Mouse (Mus musculus) ovary, postnatal 36 days (tissue): Measurements from ENCODE around the gene C5ar1.

Experiments
- DNase-seq: peaks from one replicate; pipeline ENCODE4 v3.0.0; 2022; ENCODE audit warnings: low spot score, mixed read lengths

C5ar1 gene

DNA sequence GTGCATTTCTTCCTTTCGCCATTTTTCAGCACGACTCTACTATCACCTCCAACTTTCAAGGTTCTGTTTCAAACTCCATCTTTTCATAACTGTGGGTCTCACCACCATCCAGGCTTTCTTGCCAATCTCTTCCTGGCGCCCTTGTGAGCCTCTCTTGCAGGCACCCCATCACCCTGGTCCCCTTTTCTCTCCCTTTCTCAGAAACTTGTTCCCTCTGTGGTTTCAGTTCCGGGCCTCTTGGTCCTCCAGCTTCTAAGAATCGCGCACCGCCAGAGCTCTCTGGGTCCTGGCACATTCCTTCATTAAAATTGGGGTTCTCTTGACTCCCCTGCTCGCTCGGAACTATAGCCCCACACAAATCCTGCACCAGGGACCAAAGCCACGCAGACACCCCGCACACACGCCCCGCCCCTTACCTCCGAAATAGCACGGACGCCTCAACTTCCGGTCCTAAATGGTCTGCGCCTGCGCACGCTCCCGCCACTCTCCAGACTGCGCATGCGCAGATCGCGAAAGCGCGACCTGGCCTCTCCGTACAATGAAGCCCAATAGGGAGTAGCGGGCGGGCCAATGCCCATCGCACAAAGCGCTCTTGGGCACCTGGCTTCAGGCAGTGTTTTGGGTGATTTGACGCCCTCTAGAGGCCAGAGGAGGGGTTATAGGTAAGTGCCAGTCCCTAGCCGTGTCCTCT, 37.6 kb downstream of the C5ar1 start, which contains the start of gene Dhx34:
Gene Dhx34 (minus strand): TSS at position 456 of the 691 bp plus-strand sequence.
- peak; percentile 96 for DNase-seq

DNA sequence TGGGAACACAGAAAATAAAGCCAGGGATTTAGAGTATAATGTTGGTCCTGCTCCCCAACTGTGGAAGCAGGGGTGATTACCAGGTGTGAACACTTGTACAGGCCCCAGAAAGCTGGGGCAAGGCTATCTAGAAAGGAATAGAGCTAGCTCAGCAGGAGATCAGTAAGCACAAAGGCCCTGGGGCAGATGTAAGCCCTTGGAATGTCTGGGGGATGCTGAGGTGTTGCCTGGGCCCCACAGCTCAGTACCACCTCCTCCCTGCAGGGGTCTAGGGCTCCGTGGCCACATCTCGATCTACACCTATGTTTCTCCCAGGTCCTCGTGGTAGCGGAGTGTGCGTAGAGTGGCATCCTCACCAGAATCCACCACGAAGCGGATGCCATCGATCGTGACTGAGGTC, 45.4 kb downstream of the C5ar1 start:
- no peak for DNase-seq

DNA sequence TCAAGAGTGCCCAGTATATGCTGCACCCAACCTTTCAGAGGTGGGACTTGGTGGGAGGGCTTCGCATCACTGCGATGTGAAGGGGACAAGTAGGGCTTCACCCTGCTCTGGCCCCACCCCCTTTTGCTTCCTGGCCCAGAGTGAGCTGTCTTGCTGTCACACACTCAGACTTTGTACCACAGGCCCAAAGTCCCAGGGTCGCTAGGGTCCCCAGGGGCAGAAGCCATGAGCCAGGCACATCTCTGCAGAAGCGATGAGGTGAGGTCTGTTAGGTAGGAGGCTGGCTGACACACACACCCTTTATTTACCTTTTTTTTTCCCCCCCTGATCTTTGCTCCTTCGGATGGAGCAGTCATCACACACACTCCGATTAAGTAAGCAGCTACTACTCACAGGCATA, 46.1 kb downstream of the C5ar1 start:
- DNase-seq = no peak

DNA sequence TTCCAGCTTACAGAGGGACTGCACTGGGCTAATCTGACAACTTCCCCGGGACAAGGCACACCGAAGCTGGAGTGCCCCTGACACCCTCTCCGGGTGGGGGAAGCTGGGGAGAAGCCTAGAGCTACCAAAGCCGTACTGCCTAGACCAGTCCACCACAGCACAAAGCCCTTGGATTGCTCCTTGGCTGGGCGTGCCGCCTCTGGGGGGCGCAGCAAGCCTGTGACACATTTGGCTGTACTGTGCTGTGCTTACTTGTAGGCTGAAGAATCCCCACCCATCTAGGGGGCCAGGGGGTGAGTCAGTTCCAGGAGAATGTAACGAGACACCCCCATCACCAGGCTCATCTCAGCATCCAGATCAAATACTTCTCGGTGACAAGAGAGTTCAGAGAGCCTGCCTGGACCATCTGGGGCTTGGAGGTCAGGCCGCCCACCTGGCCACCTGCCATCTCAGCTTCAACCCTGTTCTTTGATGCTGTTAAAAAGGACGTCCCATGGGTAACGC, 48.4 kb downstream of the C5ar1 start:
- no peak for DNase-seq

DNA sequence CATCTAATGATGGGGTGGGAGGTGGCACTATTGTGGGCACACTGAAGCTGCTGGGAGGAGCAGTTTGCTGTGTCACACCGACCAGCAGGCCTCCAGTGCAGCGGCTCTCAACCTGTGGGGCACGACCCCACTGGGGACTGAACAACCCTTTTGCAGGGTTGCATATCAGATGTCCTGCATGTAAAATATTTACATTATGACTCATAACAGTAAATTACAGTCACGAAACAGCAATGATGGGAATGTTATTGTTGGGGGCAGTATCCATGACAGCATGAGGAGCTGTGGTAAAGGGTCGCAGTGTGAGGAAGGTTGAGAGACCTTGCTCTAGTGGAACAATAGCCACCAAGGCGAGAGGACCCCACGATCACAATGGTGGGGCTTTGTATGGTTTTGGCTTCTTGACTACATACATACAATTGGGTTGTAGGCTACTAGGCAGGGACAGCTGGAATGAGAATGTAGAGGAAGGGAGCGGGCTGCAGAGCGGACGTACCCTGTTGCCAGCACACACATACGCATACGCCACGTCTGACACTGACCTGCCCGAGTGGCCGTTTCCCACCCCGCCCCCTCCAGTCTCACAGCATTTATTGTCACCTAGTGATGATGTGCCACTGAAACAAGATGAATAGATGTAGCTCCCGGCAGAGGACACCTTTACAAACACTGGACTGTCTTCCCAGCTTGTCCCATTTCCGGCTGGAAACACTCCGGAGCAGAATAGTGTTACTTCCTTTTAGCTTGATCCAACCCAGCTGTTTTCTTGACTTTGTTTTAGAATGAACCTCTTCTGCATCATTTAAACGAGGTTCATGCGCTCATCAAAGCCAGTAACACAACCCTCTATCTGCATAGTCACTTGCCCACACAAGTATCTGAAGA, 50.3 kb downstream of the C5ar1 start:
- DNase-seq = no peak

DNA sequence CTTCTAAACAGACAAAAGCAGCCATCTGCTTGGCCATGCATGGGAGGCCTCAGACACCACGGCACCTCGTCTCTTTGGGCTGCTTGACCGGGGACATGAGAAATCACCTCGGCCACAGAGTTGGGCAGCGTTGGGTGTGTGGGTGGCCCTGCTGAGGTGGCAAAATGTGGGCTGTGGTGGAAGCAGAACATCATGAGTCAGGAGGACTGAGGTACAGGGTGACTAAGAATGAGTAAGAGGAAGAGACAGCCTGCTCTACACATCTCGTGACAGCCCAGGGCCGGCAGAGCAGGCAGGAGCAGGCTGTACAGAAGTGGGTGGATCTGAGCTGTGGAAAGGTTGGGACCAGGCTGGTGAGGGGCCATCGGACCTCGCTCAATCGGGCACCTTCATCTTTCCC, 51.8 kb downstream of the C5ar1 start:
- no peak for DNase-seq

DNA sequence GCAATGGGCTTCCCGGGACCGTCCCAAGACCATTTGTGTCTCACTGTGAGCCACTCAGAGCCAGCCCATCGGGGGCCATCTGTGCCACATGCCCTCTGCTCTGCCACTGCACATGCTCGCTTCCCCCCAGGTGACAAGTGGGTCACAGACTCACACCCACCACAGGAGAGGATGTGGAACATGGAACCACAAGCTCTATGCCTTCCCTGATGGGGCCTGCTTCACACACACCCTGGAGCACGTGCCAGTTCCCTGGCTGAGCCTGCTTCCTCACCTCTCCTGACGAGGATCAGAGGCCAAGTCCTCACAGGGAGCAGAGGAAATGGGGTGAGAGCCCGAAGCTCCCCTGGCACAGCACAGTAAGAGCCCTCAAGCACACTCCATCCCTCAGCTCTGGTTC, 52.3 kb downstream of the C5ar1 start:
- no peak for DNase-seq

DNA sequence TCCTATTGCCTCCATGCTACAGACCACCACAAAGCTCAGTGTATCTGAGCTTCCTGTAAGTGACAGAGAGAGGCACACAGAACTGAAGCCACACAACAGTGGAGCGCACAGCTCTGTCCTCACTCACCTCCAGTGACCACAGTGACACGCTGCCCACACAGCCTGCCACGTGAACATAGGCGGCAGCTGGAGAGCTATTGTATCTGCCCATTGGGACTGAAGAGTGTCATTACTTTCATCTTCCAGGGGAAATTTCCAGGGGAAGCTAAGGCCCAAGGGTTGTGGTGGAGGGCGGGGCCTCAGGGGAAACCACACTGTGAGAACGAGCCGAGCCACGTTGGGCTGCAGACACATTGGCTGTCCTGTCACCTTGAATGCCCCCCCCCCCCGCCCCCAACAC, 54.5 kb downstream of the C5ar1 start:
- no peak for DNase-seq

DNA sequence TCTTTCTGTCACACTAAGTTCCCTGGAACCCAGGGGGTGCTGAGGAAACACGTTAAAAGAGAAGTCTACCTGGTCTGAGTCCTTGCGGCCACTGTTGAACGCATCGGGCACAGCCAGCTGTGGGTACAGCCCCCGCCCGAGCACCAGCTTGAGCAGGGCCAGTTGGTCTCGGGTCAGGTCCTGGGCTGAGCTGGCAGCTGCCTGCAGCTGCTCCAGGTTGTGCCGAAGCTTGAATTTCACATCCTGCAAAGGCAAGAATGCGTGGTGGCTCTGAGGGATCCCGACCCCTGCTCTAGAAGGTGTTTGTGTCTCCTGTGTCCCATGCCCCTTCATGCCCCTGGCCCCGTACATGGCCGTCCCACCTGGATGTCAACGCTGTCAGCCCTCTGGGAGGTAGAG, 55.8 kb downstream of the C5ar1 start:
- DNase-seq = no peak

DNA sequence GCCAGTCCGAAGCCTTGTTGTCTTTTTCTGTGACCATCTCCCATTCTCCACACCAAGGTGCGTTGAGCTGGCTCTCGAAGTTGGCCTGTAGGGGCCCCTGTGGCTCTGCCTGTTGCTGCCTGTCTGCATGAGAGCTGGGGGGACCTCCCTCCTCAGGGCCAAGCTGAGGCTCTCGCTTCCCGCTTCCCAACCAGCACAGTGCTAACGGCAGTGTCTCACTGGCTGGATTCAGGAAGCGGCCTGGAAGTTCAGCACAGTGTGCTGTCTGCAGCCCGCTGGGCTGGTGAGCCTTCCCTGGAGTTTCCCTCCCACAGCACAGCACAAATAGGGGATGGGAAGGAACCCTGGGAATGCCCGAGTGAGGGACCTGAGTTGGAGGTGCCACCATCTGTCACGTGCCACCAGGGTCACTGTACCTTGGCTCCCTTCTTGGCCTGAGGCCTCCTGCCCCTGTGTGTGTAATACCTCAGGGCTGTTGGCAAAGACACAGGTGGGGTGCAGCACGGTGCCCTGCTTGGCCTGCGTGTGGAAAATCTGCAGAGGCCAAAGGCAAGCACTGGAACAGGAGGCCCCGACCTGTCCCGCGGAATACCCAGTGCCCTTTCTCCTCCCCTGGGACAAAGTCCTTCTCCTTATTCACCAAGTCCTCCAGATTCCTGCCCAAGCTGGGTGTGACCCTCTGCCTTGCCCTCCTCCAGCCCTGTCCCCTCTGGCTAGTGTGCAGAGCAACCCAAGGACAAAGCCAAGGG, 56.4 kb downstream of the C5ar1 start:
- DNase-seq = no peak

DNA sequence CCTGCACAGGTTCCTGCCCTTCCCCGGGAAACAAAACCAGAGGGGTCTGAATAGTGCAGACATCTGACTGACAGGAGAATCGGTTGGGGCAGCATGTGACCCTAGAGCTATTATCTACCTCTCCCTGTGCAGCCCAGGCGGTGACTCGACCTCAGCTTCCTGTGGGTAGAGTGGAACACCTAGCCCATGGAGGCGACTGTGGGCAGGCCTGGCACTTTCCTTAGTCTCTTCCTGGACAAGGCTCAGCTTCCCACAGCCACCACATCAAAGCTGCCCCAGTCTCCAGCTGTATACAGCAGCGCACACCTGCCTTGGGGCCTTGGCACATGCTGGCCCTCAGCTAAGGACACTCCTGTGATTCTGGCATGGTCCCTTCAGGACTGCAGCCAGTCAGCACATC, 58.2 kb downstream of the C5ar1 start:
- no peak for DNase-seq

DNA sequence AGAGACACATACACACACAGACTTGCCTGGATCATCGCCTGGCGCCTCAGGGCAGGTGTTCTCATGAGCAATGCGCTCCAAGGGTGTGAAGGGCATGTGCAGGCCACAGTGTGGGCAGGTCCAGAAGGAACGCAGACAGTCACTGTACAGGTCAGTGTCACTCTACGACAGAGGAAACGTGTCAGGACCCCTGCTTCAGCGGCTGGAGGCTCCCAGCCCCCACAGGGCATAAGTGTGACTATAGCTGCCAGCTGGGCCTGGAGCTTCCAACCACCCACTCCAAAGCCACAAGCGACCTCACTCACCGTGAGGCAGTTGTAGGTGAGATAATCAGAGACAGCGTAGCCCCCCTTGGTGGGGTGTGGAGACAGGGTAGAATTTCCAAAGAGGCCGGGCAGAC, 60.8 kb downstream of the C5ar1 start:
- no peak for DNase-seq

DNA sequence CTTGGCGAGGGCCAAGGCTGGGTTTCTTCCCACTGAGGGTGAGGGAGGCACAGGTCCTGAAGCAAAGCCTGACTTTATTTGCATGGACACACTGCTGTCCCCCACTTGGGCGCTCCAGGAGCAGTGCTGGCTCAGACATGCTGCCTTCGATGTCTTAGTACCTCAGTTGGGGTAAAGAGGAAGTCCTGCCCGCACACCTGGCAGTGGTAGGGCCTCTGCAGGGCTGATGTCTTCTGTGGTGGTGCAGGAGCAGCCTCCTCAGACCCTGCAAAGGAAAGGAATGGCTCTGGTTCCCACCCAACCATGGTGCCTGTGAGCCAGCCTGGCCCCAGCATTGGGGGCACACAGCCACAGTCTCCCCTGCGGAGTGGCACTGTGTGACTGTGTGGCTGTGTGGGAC, 62.2 kb downstream of the C5ar1 start:
- DNase-seq = no peak
